Mouse (Mus musculus) ES-CJ7 (cell line): ENCODE results near the gene Rnf130.

Source experiments
- DNase-seq: peaks from one replicate; pipeline ENCODE4 v3.0.0; 2011; ENCODE audit warnings: low read depth, low spot score

Gene Rnf130

GRCm38 (mm10) chr11:50024833-50025720 is at the start of gene Rnf130:
Gene Rnf130, plus strand, starts transcription at chr11:50025346.
- DNase-seq, result peak; percentile 90

DNA sequence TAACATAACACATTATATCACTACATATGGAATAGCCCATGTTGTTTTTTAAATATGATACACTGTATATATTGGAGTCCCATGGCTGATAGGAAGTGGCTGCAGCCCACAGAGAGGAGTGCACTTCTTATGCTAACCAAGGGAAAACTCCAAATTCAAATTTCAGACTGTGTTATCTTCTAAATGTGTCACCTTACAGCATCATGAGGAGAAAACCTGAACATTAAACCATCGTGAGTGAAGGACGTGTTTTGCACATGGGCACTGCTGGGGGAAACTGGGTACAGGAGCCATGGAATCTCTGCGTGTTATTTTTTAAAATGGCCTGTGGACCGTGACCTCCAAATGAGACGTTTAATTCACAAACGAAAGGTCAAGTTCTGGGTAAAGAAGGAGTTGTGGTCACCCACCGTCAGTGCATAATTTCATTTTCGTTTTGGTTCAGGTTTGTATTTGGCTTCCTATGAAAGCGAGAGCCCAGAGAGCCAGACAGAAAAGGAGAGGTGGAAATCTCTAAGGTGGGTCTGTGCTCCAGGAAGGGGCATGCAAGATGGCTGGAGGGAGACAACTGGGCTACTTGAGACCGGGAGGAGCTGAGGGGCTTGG is 47.1 kb upstream of the Rnf130 start:
- no peak for DNase-seq

GRCm38 (mm10) chr11:49978935-49979334 is 46.2 kb upstream of the Rnf130 start:
- no peak for DNase-seq

DNA sequence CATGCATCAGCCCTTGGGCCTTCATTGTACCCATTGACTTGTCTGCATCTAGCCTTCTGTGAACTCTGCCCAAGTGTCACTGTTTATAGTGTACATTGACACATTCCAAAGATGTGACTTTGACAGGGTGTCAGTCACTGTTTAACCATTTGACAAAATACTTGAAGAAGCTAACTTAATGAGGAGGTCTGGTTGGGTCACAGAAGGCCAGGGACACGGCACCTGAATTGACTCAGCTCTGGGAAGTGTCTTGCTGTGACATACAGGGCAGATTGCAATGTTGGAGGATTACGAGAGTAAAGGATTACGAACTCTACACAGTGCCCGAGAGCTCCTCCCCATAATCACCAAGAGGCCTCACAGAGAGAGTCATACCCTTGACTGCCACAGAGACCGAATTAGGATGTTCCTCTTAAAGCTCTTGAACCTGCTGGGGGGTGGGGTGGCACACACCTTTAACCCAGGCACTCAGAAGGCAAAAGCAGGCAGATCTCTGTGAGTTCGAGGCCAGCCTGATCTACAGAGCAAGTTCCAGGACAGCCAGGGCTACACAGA is 44.4 kb upstream of the Rnf130 start:
- no peak for DNase-seq

GRCm38 (mm10) chr11:49981321-49981963 is 43.7 kb upstream of the Rnf130 start:
- no peak for DNase-seq

DNA sequence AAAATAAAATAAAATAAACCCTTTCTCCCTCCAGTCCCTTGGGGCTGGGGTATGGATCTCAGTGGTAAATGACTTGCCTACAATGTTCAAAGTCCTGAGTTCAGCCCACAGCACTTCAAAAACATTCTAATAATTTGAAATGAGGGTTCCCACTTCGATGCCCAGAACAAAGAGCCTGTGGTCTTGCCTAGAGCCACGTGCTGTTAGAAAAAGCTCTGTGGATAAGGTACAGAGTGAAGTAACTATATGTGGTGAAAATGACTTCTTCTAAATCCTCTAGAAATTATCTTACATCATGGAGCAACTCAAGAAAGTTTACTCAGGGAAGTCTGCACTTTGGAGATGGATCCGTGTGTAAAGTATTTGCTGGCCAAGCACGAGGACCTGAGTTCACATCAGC is 43.1 kb upstream of the Rnf130 start:
- DNase-seq, result no peak

DNA sequence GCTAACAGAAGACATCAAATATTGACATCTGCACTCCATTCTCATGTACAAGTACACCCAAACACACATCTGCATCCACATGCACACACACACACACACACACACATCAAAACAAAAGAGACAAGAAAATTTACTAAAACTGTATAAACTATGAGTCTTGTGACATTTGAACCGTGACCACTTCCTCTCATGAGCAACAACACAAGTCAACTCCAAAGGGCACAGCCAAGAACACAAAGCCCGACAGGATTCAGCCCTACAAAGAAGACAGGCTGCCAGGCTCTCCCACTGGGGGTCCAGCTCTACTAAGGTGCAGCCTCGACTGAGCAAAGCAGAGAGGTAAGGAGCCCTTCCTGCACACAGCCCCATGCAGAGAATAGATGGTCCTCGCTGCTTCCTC is 42.3 kb upstream of the Rnf130 start:
- no peak for DNase-seq

DNA sequence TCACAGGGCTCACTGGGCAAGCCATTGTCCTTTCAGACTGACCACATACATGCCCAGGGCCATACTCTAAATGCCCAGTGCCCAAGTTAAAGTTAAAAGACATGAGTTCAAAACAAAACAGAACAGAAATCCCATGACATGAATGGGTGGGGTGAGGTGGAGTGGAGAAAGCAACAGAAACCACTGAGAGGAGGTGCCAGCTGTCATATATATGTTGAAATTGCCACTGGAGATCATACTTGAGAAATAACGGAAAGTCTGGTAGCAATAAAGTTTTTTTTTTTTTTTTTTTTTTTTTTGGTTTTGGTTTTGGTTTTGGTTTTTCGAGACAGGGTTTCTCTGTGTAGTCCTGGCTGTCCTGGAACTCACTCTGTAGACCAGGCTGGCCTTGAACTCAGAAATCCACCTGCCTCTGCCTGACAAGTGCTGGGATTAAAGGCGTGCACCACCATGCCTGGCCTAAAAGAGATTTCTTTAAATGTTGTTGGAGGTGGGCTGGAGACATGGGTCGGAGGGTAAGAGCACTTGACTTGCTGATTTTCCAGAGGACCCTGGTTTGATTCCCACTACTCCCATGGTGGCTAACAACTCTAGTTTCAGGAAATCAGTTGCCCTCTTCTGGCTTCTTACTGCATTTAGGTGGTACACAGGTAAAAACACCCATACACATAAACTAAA is 41.1 kb upstream of the Rnf130 start:
- no peak for DNase-seq

- DNase-seq, result no peak
Observed at GRCm38 (mm10) chr11:49985009-49985408, 40.1 kb upstream of the Rnf130 start.

GRCm38 (mm10) chr11:49986277-49987036 is 38.7 kb upstream of the Rnf130 start:
- peak; percentile 79 for DNase-seq

DNA sequence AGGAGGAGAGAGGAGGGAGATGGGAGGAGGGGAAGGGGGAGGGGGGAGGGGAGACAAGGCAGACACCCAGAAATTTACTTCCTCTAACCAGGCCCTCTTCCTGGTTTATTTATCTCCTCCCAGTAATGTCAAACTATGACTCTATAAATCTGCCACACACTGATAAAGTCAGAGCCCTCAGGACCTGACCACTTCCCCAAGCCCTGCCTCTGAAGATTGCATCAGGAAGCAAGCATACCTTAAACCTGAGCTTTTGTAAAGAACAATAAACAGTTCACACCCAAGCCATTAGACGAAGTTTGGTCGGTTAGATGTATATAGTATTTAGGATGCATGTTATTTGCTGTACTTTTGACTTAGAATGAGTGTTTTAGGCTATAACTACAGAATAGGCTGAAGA is 30.6 kb upstream of the Rnf130 start:
- no peak for DNase-seq

DNA sequence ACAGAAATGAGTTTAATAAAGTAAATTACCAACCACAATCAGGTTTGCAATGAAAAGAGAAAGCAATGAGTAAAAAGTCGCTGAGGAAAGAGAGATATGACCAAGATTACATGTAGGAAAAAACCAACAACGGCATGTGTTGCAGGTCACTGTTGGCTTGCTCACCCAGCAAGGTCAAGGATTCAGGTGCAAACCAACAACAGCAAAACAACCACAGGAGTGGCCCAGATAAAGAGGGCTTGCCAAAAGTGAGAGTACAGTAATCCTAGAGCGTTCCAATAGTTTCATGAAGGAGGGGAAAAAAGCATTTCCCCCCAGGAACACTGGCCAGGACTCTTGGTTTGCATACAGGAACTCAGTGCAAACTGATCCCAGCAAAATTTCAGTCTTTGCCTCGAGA is 28.7 kb upstream of the Rnf130 start:
- DNase-seq, result no peak

DNA sequence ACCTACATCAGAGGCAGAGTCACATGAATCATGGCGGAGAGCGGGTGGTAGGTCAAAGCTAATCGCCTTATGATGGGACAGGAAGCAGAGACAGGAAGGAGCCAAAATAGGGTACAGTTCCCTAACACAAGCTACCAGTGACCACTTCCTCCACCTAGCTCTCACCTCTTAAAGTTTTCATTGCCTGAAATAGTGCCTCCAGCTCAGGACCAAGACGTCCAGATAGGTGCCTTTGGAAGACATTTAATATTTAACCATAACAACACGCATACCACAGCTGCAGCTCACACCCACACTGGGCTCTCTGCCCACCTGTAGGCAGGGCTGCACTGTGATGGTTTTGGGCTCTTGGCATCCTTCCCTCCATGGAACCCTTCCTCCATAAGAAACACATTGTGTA is 27.8 kb upstream of the Rnf130 start:
- no peak for DNase-seq

DNA sequence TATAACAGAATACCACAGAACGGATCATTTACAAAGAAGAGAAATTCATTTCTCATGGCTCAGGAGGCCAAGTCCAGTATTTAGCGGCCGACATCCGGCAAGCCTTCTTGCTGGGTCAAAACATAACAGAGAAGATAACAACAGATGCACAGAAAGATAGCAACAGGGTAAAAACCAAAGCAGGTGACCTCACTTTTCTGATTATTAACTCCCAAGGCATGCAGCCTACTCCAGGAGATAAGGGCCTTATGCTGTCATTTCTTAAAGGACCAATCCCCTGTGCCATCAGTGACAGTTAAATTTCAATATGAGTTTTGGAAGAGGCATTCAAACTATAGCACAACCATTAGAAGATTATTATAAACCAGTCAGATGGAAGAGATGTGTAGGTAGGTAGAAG is 22.3 kb upstream of the Rnf130 start:
- DNase-seq, result no peak

- peak; percentile 51 for DNase-seq
Observed at GRCm38 (mm10) chr11:50007776-50008175, 17.4 kb upstream of the Rnf130 start.

DNA sequence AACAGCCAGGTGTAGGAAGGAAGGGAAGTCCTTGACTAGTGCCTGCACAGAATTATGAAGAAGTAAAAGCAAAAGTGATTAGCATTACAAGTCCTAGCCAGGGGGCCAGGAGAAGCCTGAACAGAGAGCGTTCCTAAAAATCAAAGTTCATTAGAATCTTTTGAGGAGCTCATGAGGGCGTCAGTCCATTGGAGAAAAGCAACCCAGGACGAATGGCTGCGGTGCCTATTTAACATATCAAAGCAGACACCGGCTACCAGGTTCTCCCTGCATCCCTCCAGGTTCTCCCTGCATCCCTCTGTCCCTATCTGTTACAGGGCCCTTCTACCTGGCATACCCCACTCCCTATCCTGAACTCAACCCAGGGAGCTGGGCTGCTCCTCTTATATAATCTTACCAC is 16.9 kb upstream of the Rnf130 start:
- peak; percentile 74 for DNase-seq

GRCm38 (mm10) chr11:50013016-50013415 is 12.1 kb upstream of the Rnf130 start:
- DNase-seq, result no peak

- no peak for DNase-seq
Observed at GRCm38 (mm10) chr11:50016503-50016902, 8.6 kb upstream of the Rnf130 start.

- no peak for DNase-seq
Observed at GRCm38 (mm10) chr11:50017511-50017910, 7.6 kb upstream of the Rnf130 start.

DNA sequence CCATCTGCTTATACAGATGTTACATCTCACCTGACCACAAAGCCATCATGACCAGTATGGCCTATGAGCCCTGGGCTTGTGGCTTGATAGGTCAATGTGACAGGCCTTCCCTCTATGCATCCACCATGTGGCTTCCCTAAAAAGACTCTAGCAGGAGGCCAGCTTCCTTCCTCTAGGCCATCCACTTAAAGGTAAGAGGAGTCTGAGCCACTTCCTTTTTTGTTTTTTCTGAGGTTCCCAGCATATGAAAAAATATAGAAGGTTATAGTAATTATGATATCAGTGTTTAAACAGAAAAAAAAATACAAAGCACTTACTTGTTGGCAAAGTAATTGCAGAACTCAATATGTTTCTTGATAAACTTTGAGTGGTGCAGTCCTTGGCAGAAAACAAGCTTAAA is 6.3 kb upstream of the Rnf130 start:
- no peak for DNase-seq

- peak; percentile 10 for DNase-seq
Observed at GRCm38 (mm10) chr11:50022085-50022484, 3.1 kb upstream of the Rnf130 start.
